ENCODE assay signal across 31 mouse cellular contexts in genomic region chr1:97926017-97926540, GRCm38 (mm10).
A peak's percentile ranks its signal among the peaks of the same experiment; 100 is the strongest.
DNase-seq lines count a peak whose midpoint lies in the region; ATAC-seq and TF ChIP-seq lines count a peak whose summit lies in the region.
"Had no signal": no experiment of that assay in that cellular context is flagged by ENCODE, and none has a peak within 500 bp of the region (broad histone marks: within the 10 kb centered on the region; RNA-seq: fewer than 3 reads in every experiment).

No protein-coding gene starts in this region.

- no peaks in the 10 kb centered on the region for H3K9me3 ChIP-seq in kidney, embryonic 14.5 days (ENCODE audit: control insufficient read depth, low read length)
- H3K9me3 ChIP-seq in kidney, postnatal 0 days (replicated peaks; ENCODE audit: low read length): no peaks in the 10 kb centered on the region
- H3K9me3 ChIP-seq: embryonic facial prominence, embryonic 10.5 days; embryonic facial prominence, embryonic 13.5 days; forebrain, embryonic 12.5 days; forebrain, embryonic 15.5 days; heart, embryonic 10.5 days; heart, embryonic 13.5 days had no signal

- no peak overlapping the region for H3K4me3 ChIP-seq in kidney, adult 2 months (ENCODE audit: insufficient read depth, low read depth, low read length)
- no peak overlapping the region for H3K4me3 ChIP-seq in kidney, embryonic 14.5 days (ENCODE audit: low read length)
- H3K4me3 ChIP-seq in kidney, postnatal 0 days (replicated peaks; ENCODE audit: low read depth, low read length): no peak overlapping the region
- H3K4me3 ChIP-seq: embryonic facial prominence, embryonic 10.5 days; embryonic facial prominence, embryonic 13.5 days; erythroblast, embryonic 14.5 days; forebrain, embryonic 12.5 days; forebrain, embryonic 15.5 days; heart, adult 2 months; heart, embryonic 10.5 days; heart, embryonic 13.5 days had no signal

- TF ChIP-seq CTCF in kidney, adult 2 months (conservative IDR thresholded peaks at IDR 0.05; ENCODE audit: insufficient read depth, insufficient read length, low read depth, low read length): no peak
- TF ChIP-seq CTCF in kidney, postnatal 0 days (IDR thresholded peaks at IDR 0.05; ENCODE audit: low read depth): no peak
- TF ChIP-seq CTCF in brain, embryonic 14.5 days (IDR thresholded peaks at IDR 0.05; ENCODE audit: borderline replicate concordance, extremely low read depth, insufficient read depth, insufficient read length): no peak

- no peaks in the 10 kb centered on the region for H3K27me3 ChIP-seq in kidney, adult 2 months (replicated peaks; ENCODE audit: control insufficient read depth, insufficient read depth, low read length)
- H3K27me3 ChIP-seq in kidney, embryonic 14.5 days (ENCODE audit: control insufficient read depth, insufficient read depth, low read length): no peaks in the 10 kb centered on the region
- H3K27me3 ChIP-seq in kidney, postnatal 0 days (ENCODE audit: insufficient read depth, low read length): no peaks in the 10 kb centered on the region
- H3K27me3 ChIP-seq: CH12.LX; embryonic facial prominence, embryonic 13.5 days; forebrain, embryonic 12.5 days; forebrain, embryonic 15.5 days; heart, embryonic 13.5 days had no signal

- peaks cover 8% of the 10 kb centered on the region; the same call in 1 of the 2 replicates for H3K4me1 ChIP-seq in kidney, adult 2 months (ENCODE audit: control insufficient read depth, insufficient read depth, low read length)
- no peaks in the 10 kb centered on the region for H3K4me1 ChIP-seq in kidney, embryonic 14.5 days (ENCODE audit: control insufficient read depth, insufficient read depth, low read length)
- H3K4me1 ChIP-seq in kidney, postnatal 0 days (replicated peaks; ENCODE audit: insufficient read depth, low read length): no peaks in the 10 kb centered on the region
- H3K4me1 ChIP-seq: embryonic facial prominence, embryonic 10.5 days; embryonic facial prominence, embryonic 13.5 days; heart, embryonic 10.5 days had no signal

- H3K4me2 ChIP-seq in kidney, embryonic 14.5 days (replicated peaks; ENCODE audit: low read depth, low read length): no peak overlapping the region
- H3K4me2 ChIP-seq in kidney, postnatal 0 days (ENCODE audit: low read length): no peak overlapping the region
- H3K4me2 ChIP-seq: embryonic facial prominence, embryonic 13.5 days; forebrain, embryonic 12.5 days; forebrain, embryonic 15.5 days; heart, embryonic 13.5 days; hindbrain, embryonic 14.5 days had no signal

- H3K9ac ChIP-seq in kidney, embryonic 14.5 days (ENCODE audit: low read depth, low read length): no peak overlapping the region
- no peak overlapping the region for H3K9ac ChIP-seq in kidney, postnatal 0 days (ENCODE audit: low read depth, low read length)
- H3K9ac ChIP-seq: embryonic facial prominence, embryonic 13.5 days; forebrain, embryonic 12.5 days; forebrain, embryonic 15.5 days; heart, embryonic 13.5 days; hindbrain, embryonic 14.5 days had no signal

- ATAC-seq in kidney, embryonic 14.5 days (ENCODE audit: low FRiP score, low TSS enrichment): no peak
- peak; percentile 67; the same call in 1 of the 2 replicates for ATAC-seq in kidney, postnatal 0 days (replicated peaks; ENCODE audit: low FRiP score, low read depth)
- ATAC-seq: forebrain, embryonic 15.5 days had no signal

- no peak for TF ChIP-seq POLR2A in kidney, adult 2 months (IDR thresholded peaks at IDR 0.05; ENCODE audit: low read depth, low read length)
- TF ChIP-seq POLR2A in brain, embryonic 14.5 days (IDR thresholded peaks at IDR 0.05; ENCODE audit: borderline replicate concordance, extremely low read depth, insufficient read depth, insufficient read length, poor library complexity, severe bottlenecking): no peak

- DNase-seq in kidney, adult 2 months: no peak
- DNase-seq in kidney, postnatal 0 days (ENCODE audit: low spot score): no peak
- no peak for DNase-seq in kidney, adult 11 months
- peak; percentile 34 for DNase-seq in brain, embryonic 14.5 days (ENCODE audit: low read depth)
- peak; percentile 92 for DNase-seq in large intestine, adult 2 months (ENCODE audit: low read depth, low spot score)
- no peak for DNase-seq in Muller cell, postnatal 12 days (ENCODE audit: inconsistent ontology term)
- DNase-seq in right cerebral cortex, adult 18-20 months: no peak
- DNase-seq: adrenal gland, adult 2 months; adrenal gland, postnatal 14 days; B cell, adult 2 months; cerebellum, adult 11-12 months; cerebellum, adult 8-10 months; cerebellum, postnatal 10 days; cerebellum, postnatal 36 days; embryo, embryonic 11 days; gastrocnemius, postnatal 10 days; gastrocnemius, postnatal 36 days; heart, adult 2 months; heart, postnatal 14 days; heart, postnatal 4 days had no signal

- peak overlapping the region; percentile 94 for H3K27ac ChIP-seq in kidney, adult 2 months (ENCODE audit: insufficient read depth, low read depth, low read length)
- no peak overlapping the region for H3K27ac ChIP-seq in kidney, embryonic 14.5 days (ENCODE audit: low read depth, low read length)
- H3K27ac ChIP-seq in kidney, postnatal 0 days: 0 out of 2 replicates have a peak overlapping the region, but pooled peaks have one; percentile 27
- H3K27ac ChIP-seq: embryonic facial prominence, embryonic 10.5 days; embryonic facial prominence, embryonic 13.5 days; forebrain, embryonic 12.5 days; forebrain, embryonic 15.5 days; heart, adult 2 months; heart, embryonic 10.5 days; heart, embryonic 13.5 days; hindbrain, embryonic 14.5 days had no signal

- 67% methylated on average over 2 of the region's 2 CpGs for WGBS in kidney, adult 2 months
- 68% methylated on average over 2 of the region's 2 CpGs for WGBS in kidney, embryonic 14.5 days
- WGBS in kidney, postnatal 0 days: 62% methylated on average over 2 of the region's 2 CpGs
- WGBS in large intestine, adult 2 months: 27% methylated on average over 2 of the region's 2 CpGs

- H3K36me3 ChIP-seq in kidney, adult 2 months (ENCODE audit: control insufficient read depth, insufficient read depth, low read length): no peaks in the 10 kb centered on the region
- no peaks in the 10 kb centered on the region for H3K36me3 ChIP-seq in kidney, embryonic 14.5 days (ENCODE audit: control insufficient read depth, insufficient read depth, low read length)
- no peaks in the 10 kb centered on the region for H3K36me3 ChIP-seq in kidney, postnatal 0 days (ENCODE audit: insufficient read depth, low read length)
- H3K36me3 ChIP-seq: embryonic facial prominence, embryonic 10.5 days; embryonic facial prominence, embryonic 13.5 days; forebrain, embryonic 12.5 days; forebrain, embryonic 15.5 days; G1E had no signal

Comparison
In these comparisons a context has a peak if more than half of its experiments do, and no peak if none do; other contexts are left out.
1. DNase-seq: peak in brain, embryonic 14.5 days (single experiment) and large intestine, adult 2 months (single experiment); none in kidney, adult 2 months (single experiment), kidney, postnatal 0 days (single experiment), kidney, adult 11 months (single experiment), Muller cell, postnatal 12 days (single experiment) and right cerebral cortex, adult 18-20 months (single experiment).